Mouse (Mus musculus): ENCODE results near the gene Rbks.
"Not testable (repeated sequence)": the region's sequence is repeated elsewhere in the genome, so short reads cannot be mapped to it uniquely, and the experiment has no call there.

DNA sequence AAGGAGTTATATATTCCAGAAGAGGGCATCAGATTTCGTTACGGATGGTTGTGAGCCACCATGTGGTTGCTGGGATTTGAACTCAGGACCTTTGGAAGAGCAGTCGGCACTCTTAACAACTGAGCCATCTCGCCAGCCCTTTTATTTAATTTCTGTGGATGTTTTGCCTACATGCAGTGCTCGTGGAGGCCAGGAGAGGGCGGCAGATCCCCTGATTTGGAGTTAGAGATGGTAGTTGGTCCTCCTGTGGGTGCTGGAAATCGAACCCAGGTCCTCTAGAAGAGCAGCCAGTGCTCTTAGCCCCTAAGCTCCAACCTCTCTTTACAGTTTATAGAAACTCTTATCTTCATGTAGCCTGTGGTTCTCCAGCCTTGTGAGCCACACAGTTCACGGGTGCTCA is 108.8 kb downstream of the Rbks start:
- TF ChIP-seq CTCF (IDR thresholded peaks at IDR 0.05; ENCODE audit: insufficient read depth, low read length): 0 out of 2 replicates have a peak, but pooled peaks have one; percentile 2
- not testable (repeated sequence) for TF ChIP-seq POLR2A (IDR thresholded peaks at IDR 0.05; ENCODE audit: borderline replicate concordance, extremely low read depth, low read depth, low read length)
